Mouse (Mus musculus) erythroblast, embryonic 14.5 days (primary cell): ENCODE measurements around the gene Lcorl.

Source experiments
- GATA1 ChIP-seq: IDR thresholded peaks from 2 replicates; pipeline ENCODE4 v1.6.1; 2012; ENCODE audit warnings: low read length, inconsistent platforms, mixed read lengths
- TAL1 ChIP-seq: IDR thresholded peaks from 3 replicates; pipeline ENCODE4 v1.6.1; 2012; ENCODE audit warnings: low read length, inconsistent platforms, mixed read lengths

- TF ChIP-seq TAL1 (no peak), GATA1 (no peak)
Observed at GRCm38 (mm10) chr5:45670280-45670670, 187.1 kb downstream of the Lcorl start.
